Mouse (Mus musculus) kidney, adult 2 months (tissue): ENCODE results near the gene Add3.

Source experiments
- CTCF ChIP-seq: fragments of 200-500 bp; conservative IDR thresholded peaks from 2 replicates; pipeline ENCODE4 v1.5.1; 2011; ENCODE audit warnings: low read depth, mild to moderate bottlenecking, control low read depth, low read length, moderate library complexity, mixed read lengths; ENCODE audit not compliant: insufficient read depth, insufficient read length
- POLR2A ChIP-seq: fragments of 200-500 bp; IDR thresholded peaks from one replicate; pipeline ENCODE4 v1.6.1; 2011; ENCODE audit warnings: low read depth, low read length, control low read depth

DNA sequence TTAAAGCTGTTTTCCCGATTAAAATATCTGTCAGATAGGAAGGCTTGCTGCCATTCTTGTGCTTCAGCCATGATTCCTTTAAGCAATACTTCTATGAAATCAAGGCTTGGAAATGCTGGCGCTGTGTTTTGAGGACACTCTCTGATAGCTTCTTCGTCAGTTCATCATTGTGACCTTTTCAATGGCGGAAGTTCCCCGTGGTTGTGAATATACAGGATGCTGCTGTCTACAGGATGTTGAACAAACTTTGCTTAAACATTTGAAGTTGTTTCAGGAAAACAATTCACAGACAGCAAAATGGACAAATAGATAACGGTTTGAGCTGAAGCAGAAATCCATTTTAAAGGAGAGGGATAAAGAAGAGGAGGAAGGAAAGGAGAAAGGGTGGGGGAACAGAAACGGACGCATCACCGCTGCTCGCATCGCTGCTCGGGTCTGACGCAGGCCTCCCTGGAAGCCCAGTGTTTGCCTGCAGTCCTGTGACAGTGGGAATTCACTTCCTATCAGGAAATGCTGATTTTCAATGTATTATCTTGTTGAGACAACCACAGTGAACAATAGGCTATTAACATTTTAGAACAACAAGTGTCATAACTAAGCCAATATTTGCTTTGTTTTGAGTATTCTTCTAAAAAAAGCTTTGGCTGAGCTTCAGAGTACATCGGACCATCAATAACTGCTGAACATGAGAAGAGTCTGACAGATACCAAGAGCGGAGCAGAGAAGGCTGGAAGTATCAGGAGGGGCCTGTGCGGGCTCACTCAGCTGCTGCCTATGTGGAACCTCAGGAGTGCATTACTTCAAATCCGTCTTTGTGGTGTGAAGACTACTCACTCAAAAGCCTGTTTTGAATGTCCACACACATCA lies 58.7 kb downstream of the Add3 start:
- TF ChIP-seq CTCF (no peak), POLR2A (no peak)
